In genomic region chr2:157054297-157054696, GRCm38 (mm10) we compare ENCODE assay signal across 9 mouse cellular contexts. TPM values are rescaled to one million over a fixed set of nuclear protein-coding genes. Genes with fewer than 3 reads are reported as not detected.
DNase-seq lines count a peak whose midpoint lies in the region; ATAC-seq and TF ChIP-seq lines count a peak whose summit lies in the region.
"Had no signal": no experiment of that assay in that cellular context is flagged by ENCODE, and none has a peak within 500 bp of the region (broad histone marks: within the 10 kb centered on the region; RNA-seq: fewer than 3 reads in every experiment).

No protein-coding gene starts in this region.

- peak overlapping the region; percentile 80 for H3K27ac ChIP-seq in cerebellum, adult 2 months (ENCODE audit: insufficient read depth, low read length)
- H3K27ac ChIP-seq in hindbrain, embryonic 15.5 days (replicated peaks), result peak overlapping the region; percentile 36; the same call in 1 of the 2 replicates
- no peak overlapping the region for H3K27ac ChIP-seq in hindbrain, embryonic 14.5 days
- peak overlapping the region; percentile 34; the same call in 1 of the 2 replicates for H3K27ac ChIP-seq in ES-Bruce4 (ENCODE audit: insufficient read depth, low read length)
- H3K27ac ChIP-seq in limb, embryonic 15.5 days, result peak overlapping the region; percentile 82
- H3K27ac ChIP-seq in liver, embryonic 12.5 days, result no peak overlapping the region

- no peak for ATAC-seq in hindbrain, embryonic 15.5 days (ENCODE audit: low FRiP score, low read depth)
- ATAC-seq in hindbrain, embryonic 14.5 days (ENCODE audit: low FRiP score), result no peak
- no peak for ATAC-seq in limb, embryonic 15.5 days (ENCODE audit: insufficient number of reproducible peaks, low FRiP score, low TSS enrichment, low read depth)
- ATAC-seq in liver, embryonic 12.5 days, result no peak

- no peak overlapping the region for H3K9ac ChIP-seq in hindbrain, embryonic 15.5 days
- no peak overlapping the region for H3K9ac ChIP-seq in hindbrain, embryonic 14.5 days
- H3K9ac ChIP-seq in ES-Bruce4 (ENCODE audit: low read depth, poor library complexity, severe bottlenecking), result no peak overlapping the region
- H3K9ac ChIP-seq in limb, embryonic 15.5 days, result no peak overlapping the region
- no peak overlapping the region for H3K9ac ChIP-seq in liver, embryonic 12.5 days
- H3K9ac ChIP-seq: limb, embryonic 13.5 days had no signal

- no peak for TF ChIP-seq POLR2A in cerebellum, adult 2 months (IDR thresholded peaks at IDR 0.05; ENCODE audit: borderline replicate concordance, insufficient read depth, low read length)
- no peak for TF ChIP-seq POLR2A in ES-Bruce4 (IDR thresholded peaks at IDR 0.05; ENCODE audit: insufficient read depth, low read length)

- no peak overlapping the region for H3K4me2 ChIP-seq in hindbrain, embryonic 15.5 days
- H3K4me2 ChIP-seq in hindbrain, embryonic 14.5 days (replicated peaks), result no peak overlapping the region
- H3K4me2 ChIP-seq in limb, embryonic 15.5 days, result no peak overlapping the region
- no peak overlapping the region for H3K4me2 ChIP-seq in liver, embryonic 12.5 days
- H3K4me2 ChIP-seq: limb, embryonic 13.5 days had no signal

- no peaks in the 10 kb centered on the region for H3K9me3 ChIP-seq in hindbrain, embryonic 15.5 days
- H3K9me3 ChIP-seq in hindbrain, embryonic 14.5 days (ENCODE audit: control insufficient read depth, low read length), result no peaks in the 10 kb centered on the region
- H3K9me3 ChIP-seq in ES-Bruce4 (replicated peaks; ENCODE audit: control insufficient read depth, insufficient read depth, low read length, poor library complexity, severe bottlenecking), result no peaks in the 10 kb centered on the region
- no peaks in the 10 kb centered on the region for H3K9me3 ChIP-seq in limb, embryonic 15.5 days
- H3K9me3 ChIP-seq in liver, embryonic 12.5 days (replicated peaks), result no peaks in the 10 kb centered on the region
- H3K9me3 ChIP-seq: limb, embryonic 13.5 days had no signal

- no peak for TF ChIP-seq CTCF in cerebellum, adult 2 months (IDR thresholded peaks at IDR 0.05; ENCODE audit: borderline replicate concordance, insufficient read depth, low read depth, low read length)
- no peak for TF ChIP-seq CTCF in ES-Bruce4 (IDR thresholded peaks at IDR 0.05; ENCODE audit: low read depth, low read length)

- H3K4me3 ChIP-seq in cerebellum, adult 2 months (replicated peaks; ENCODE audit: insufficient read depth, low read depth, low read length), result no peak overlapping the region
- no peak overlapping the region for H3K4me3 ChIP-seq in hindbrain, embryonic 15.5 days
- H3K4me3 ChIP-seq in hindbrain, embryonic 14.5 days (replicated peaks; ENCODE audit: low read length), result no peak overlapping the region
- no peak overlapping the region for H3K4me3 ChIP-seq in ES-Bruce4 (ENCODE audit: low read depth, low read length)
- H3K4me3 ChIP-seq in limb, embryonic 15.5 days, result no peak overlapping the region
- no peak overlapping the region for H3K4me3 ChIP-seq in liver, embryonic 12.5 days
- H3K4me3 ChIP-seq: limb, embryonic 13.5 days had no signal

- peaks cover 32% of the 10 kb centered on the region for H3K36me3 ChIP-seq in hindbrain, embryonic 15.5 days
- H3K36me3 ChIP-seq in hindbrain, embryonic 14.5 days (replicated peaks; ENCODE audit: control insufficient read depth, insufficient read depth), result peaks cover 59% of the 10 kb centered on the region
- H3K36me3 ChIP-seq in ES-Bruce4 (ENCODE audit: control insufficient read depth, insufficient read depth, low read length, poor library complexity, severe bottlenecking), result no peaks in the 10 kb centered on the region
- H3K36me3 ChIP-seq in limb, embryonic 15.5 days, result peaks cover 57% of the 10 kb centered on the region
- peaks cover 28% of the 10 kb centered on the region for H3K36me3 ChIP-seq in liver, embryonic 12.5 days

- peaks cover 78% of the 10 kb centered on the region for H3K4me1 ChIP-seq in cerebellum, adult 2 months (ENCODE audit: control insufficient read depth, insufficient read depth, low read length)
- peaks cover 71% of the 10 kb centered on the region for H3K4me1 ChIP-seq in hindbrain, embryonic 15.5 days (replicated peaks)
- peaks cover 32% of the 10 kb centered on the region for H3K4me1 ChIP-seq in hindbrain, embryonic 14.5 days (replicated peaks; ENCODE audit: control insufficient read depth, insufficient read depth, low read length)
- peaks cover 8% of the 10 kb centered on the region for H3K4me1 ChIP-seq in ES-Bruce4 (ENCODE audit: control insufficient read depth, insufficient read depth, low read length)
- H3K4me1 ChIP-seq in limb, embryonic 15.5 days, result peaks cover 52% of the 10 kb centered on the region
- peaks cover 12% of the 10 kb centered on the region for H3K4me1 ChIP-seq in liver, embryonic 12.5 days

- DNase-seq in cerebellum, adult 2 months, result peak; percentile 45 to 57
- DNase-seq in cerebellum, adult 9-10 months, result no peak
- DNase-seq in hindbrain, embryonic 14.5 days (ENCODE audit: low spot score), result no peak
- no peak for DNase-seq in left cerebral cortex, adult 11 months (ENCODE audit: low spot score)

- no peak for TF ChIP-seq EP300 in ES-Bruce4 (IDR thresholded peaks at IDR 0.05; ENCODE audit: insufficient read depth, low read depth, low read length)

- 11% methylated on average over 8 of the region's 8 CpGs for WGBS in cerebellum, adult 2 months
- WGBS in hindbrain, embryonic 15.5 days, result 88% methylated on average over 8 of the region's 8 CpGs
- 93% methylated on average over 8 of the region's 8 CpGs for WGBS in hindbrain, embryonic 14.5 days
- 88% methylated on average over 8 of the region's 8 CpGs for WGBS in limb, embryonic 15.5 days
- WGBS in liver, embryonic 12.5 days (ENCODE audit: insufficient replicate concordance), result 73% methylated on average over 8 of the region's 8 CpGs

- no peaks in the 10 kb centered on the region for H3K27me3 ChIP-seq in cerebellum, adult 2 months (ENCODE audit: control insufficient read depth, insufficient read depth, low read length)
- H3K27me3 ChIP-seq in hindbrain, embryonic 15.5 days, result no peaks in the 10 kb centered on the region
- H3K27me3 ChIP-seq in hindbrain, embryonic 14.5 days (ENCODE audit: control insufficient read depth, insufficient read depth, low read length), result no peaks in the 10 kb centered on the region
- H3K27me3 ChIP-seq in ES-Bruce4 (ENCODE audit: control insufficient read depth, insufficient read depth, low read length, poor library complexity, severe bottlenecking), result no peaks in the 10 kb centered on the region
- no peaks in the 10 kb centered on the region for H3K27me3 ChIP-seq in limb, embryonic 15.5 days
- no peaks in the 10 kb centered on the region for H3K27me3 ChIP-seq in liver, embryonic 12.5 days (replicated peaks)
- H3K27me3 ChIP-seq: limb, embryonic 13.5 days had no signal

RNA-seq across cellular contexts. Expression of gene Soga1, which starts 24.8 kb away (rescaled TPM):
- polyA plus RNA-seq in cerebellum, adult 2 months (2012; rRNA removed), result 38.3 and 50.1 TPM in 2 replicates
- 5.2 and 6.3 TPM in 2 replicates for polyA plus RNA-seq in hindbrain, embryonic 15.5 days (2015; fragmentation: Nextera tagmentation; extraction: Ambion mirVana)
- polyA plus RNA-seq in hindbrain, embryonic 14.5 days (2014; fragmentation: Nextera tagmentation; extraction: Ambion mirVana), result 9.5 and 9.7 TPM in 2 replicates
- polyA plus RNA-seq in ES-Bruce4 (2011; ENCODE audit: insufficient read depth, insufficient read length, low read depth, missing spikeins), result 9.8 and 11.5 TPM in 2 replicates
- polyA plus RNA-seq in limb, embryonic 15.5 days (2015; fragmentation: Nextera tagmentation; extraction: Ambion mirVana), result 2.3 and 2.9 TPM in 2 replicates
- 3.4 TPM in 2 replicates for polyA plus RNA-seq in liver, embryonic 12.5 days (2016; fragmentation: Nextera tagmentation; extraction: Ambion mirVana)

RNA-seq across cellular contexts. Expression of gene Tldc2, which starts 32.6 kb away (rescaled TPM):
- polyA plus RNA-seq in cerebellum, adult 2 months (2012; rRNA removed), result 6.0 and 7.1 TPM in 2 replicates
- polyA plus RNA-seq in hindbrain, embryonic 15.5 days (2015; fragmentation: Nextera tagmentation; extraction: Ambion mirVana), result not detected in 2 replicates
- polyA plus RNA-seq in hindbrain, embryonic 14.5 days (2014; fragmentation: Nextera tagmentation; extraction: Ambion mirVana), result not detected in 2 replicates
- polyA plus RNA-seq in ES-Bruce4 (2011; ENCODE audit: insufficient read depth, insufficient read length, low read depth, missing spikeins), result not detected in 2 replicates
- polyA plus RNA-seq in limb, embryonic 15.5 days (2015; fragmentation: Nextera tagmentation; extraction: Ambion mirVana), result not detected in 2 replicates
- 0.29 TPM in 1 of 2 replicates, not detected in the other for polyA plus RNA-seq in liver, embryonic 12.5 days (2016; fragmentation: Nextera tagmentation; extraction: Ambion mirVana)
- polyA plus RNA-seq: limb, embryonic 13.5 days had no signal

RNA-seq across cellular contexts. Expression of gene Dsn1, which starts 47.3 kb away (rescaled TPM):
- 4.6 and 4.8 TPM in 2 replicates for polyA plus RNA-seq in cerebellum, adult 2 months (2012; rRNA removed)
- 11.0 and 13.2 TPM in 2 replicates for polyA plus RNA-seq in hindbrain, embryonic 15.5 days (2015; fragmentation: Nextera tagmentation; extraction: Ambion mirVana)
- polyA plus RNA-seq in hindbrain, embryonic 14.5 days (2014; fragmentation: Nextera tagmentation; extraction: Ambion mirVana), result 11.3 and 11.9 TPM in 2 replicates
- polyA plus RNA-seq in ES-Bruce4 (2011; ENCODE audit: insufficient read depth, insufficient read length, low read depth, missing spikeins), result 33.3 and 40.8 TPM in 2 replicates
- polyA plus RNA-seq in limb, embryonic 15.5 days (2015; fragmentation: Nextera tagmentation; extraction: Ambion mirVana), result 29.5 and 31.6 TPM in 2 replicates
- 38.7 TPM in 2 replicates for polyA plus RNA-seq in liver, embryonic 12.5 days (2016; fragmentation: Nextera tagmentation; extraction: Ambion mirVana)

Comparison
In these comparisons a context has a peak if more than half of its experiments do, and no peak if none do; other contexts are left out.
1. DNase-seq: peak in cerebellum, adult 2 months (2 of 2); none in cerebellum, adult 9-10 months (single experiment), hindbrain, embryonic 14.5 days (single experiment) and left cerebral cortex, adult 11 months (single experiment).
2. H3K27ac ChIP-seq: peak in cerebellum, adult 2 months (single experiment), hindbrain, embryonic 15.5 days (single experiment), ES-Bruce4 (single experiment) and limb, embryonic 15.5 days (single experiment); none in hindbrain, embryonic 14.5 days (single experiment) and liver, embryonic 12.5 days (single experiment).